Mouse (Mus musculus): ENCODE measurements around the gene Snx32.

DNA sequence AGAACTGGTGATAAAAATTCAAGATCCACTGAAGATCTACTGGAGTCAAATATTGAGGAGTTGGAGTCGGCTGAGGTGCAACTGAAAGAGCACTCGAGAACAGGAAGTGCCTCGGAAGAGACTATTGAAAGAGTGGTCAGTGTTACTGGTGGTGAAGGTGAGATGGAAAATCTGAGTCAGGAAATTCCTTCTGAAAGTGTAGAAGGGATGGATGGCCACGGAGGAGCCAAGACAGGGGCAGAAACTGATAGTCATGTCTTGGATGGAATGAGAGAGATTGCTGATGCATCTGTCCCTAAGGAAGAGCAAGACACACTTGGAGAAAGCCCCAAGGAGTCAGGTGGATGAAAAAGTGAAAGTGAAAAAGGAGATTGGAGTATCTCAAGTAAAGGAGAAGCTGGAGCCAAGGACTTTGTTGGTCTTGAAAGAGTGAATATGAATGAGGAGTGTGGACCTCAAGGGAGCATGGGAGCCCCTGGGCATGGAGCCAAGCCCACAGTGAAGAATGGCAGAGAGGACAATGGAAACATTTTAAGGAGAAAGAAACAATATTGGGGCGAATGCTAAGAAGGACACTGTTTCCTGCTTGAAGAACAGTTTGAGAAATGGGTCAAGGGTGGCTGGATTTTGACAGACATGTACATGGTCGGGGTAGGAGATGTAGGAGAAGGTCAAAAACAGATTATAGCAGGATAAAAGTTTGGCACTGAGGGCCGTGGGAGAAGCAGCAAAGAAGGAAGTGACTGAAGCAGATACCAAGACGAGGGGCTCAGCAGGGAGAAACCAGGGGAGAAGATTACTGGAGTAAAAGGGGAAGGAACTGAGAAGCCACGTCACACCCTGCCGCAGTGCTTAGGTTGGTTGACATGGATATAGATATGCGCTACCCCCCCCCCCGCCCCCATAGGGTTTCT, 2.0 kb upstream of the Snx32 start:
- no peak for TF ChIP-seq CTCF (IDR thresholded peaks at IDR 0.05)
- no peak for TF ChIP-seq EP300 (IDR thresholded peaks at IDR 0.05)
